Mouse (Mus musculus): ENCODE results near the gene Kif26b.

The Kif26b gene

DNA sequence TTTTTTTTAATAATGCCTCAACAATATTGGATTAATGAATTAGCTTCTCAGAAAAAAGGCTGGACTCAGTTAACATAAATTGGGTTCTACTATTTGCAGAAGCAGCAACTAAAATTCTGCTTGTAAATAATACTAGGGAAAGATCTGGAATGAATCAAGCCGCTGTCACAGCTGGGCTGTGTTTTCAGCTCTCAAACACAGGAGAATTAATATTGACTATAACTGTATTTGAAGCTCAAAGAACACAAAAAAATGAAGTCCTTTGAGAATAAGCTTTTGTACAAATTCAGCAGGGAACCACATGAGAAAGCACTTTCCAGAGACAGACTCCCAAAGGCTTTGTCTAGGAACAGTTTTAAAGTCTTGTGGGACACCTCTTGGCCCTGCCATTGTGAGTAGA, 134.6 kb downstream of the Kif26b start:
- CTCF ChIA-PET, result interaction anchor here (0.6 kb wide), 1 partner anchor 216 kb away, joined by 3 read pairs; no protein-coding TSS in a partner anchor

DNA sequence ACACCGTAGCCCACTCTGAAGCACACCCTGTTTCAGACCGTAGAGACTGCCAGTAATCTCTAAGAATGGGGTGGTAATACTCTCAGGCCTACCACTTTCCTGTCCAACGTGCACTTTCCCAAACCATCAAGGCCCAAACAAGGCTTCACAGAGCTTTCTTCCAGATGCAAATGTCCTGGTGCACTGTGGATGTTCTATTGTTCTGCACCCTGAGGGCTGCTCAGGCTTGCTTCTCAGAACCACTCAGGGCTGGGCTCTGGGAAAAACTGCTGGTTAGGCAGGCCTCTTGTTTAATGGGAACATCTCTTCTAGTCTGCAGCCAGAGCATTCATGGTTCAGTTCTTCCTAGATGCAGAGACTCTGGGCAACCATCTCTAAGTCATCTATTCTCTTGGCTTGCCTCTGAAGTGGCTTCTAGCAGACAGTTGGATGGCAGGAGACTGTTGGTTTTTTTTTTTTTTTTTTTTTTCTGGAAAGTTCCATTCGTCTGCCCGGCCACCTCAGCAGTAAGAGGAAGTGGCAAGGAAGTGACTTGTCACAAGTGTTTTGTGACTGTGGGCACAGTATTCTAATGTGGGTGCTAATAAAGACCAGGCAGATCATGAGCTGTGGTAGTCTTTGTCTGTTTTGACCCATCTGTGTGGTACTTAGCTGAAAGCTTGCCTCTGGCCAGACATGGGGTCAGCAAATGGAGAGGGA, 135.5 kb downstream of the Kif26b start:
- CTCF ChIA-PET, result interaction anchor here (0.6 kb wide), 1 partner anchor 216 kb away, joined by 3 read pairs; no protein-coding TSS in a partner anchor

DNA sequence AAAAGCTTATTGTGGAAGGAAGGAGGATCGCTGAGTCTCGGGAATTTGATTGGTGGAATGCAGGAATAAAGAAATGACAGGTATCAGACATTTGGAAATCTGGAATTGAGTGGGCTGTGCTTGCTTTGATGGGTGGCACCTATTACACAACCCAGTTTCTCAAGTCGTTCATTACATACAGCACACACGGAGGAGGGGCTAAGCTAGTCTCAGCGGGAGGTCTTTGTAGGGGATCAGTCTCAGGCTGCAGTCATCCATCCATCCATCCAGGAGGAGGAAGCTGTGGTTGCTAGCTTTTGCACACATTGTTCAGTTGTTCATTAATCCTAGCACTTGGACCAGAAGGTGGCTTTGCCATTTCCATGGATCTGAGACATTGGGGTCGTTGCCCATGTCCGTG, 137.6 kb downstream of the Kif26b start:
- CTCF ChIA-PET, result no interaction called here

DNA sequence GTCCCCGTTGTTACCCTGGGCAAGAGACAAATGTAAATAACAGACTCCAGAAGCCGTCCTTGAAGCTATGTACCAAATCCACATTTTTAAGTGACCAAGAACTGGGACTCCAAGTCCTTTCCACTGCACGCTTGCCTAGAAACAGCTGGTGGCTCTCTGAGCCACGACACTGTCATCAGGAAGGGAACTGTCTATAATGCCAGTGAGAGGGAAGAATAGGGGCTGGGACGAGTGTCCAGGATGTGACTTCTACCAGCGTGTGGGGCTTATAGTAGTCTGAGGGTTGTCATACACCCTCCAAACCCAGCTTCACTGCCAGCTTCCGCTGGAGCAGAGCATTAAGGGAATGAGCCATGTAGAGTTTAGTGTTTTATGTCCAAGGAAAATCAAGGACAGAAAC, 138.9 kb downstream of the Kif26b start:
- CTCF ChIA-PET, result interaction anchor here (0.5 kb wide), 1 partner anchor 184 kb away, joined by 3 read pairs; no protein-coding TSS in a partner anchor

DNA sequence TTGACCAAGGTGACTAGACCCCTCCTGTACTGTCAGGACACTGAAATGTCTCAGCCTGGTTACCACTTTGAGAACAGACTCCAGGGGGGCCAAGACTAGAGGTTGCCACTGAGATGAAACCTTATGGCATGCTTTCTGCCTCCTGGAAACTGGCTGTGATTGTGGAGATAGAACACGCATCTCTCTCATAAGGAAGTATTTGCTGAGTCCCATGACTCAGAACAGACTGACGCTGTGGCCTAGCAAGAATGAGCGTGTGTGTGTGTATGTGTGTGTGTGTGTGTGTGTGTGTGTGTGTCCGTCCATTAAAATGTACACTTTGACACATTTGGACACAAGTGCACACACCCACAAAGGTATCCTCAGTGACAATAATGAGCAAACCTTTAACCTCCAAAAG, 140.0 kb downstream of the Kif26b start:
- CTCF ChIA-PET, result no interaction called here

DNA sequence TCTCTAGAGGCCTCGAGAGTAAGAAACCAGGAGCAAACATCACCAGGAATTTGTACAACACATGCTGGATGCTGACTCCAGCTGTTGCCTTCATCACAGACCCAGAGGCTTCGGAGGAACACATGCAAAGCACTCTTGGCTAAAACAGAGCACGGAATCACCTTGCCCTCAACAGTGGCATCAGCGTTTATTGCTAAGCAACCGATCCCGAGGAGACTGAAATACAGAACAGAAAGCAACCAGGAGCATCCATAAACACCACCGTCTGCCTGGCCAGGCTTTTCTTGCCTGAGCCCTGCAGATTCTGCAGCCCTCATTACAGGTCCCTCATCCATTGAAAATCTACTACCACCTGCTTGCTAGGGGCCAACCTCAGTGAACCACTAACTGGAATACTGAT, 144.1 kb downstream of the Kif26b start:
- CTCF ChIA-PET, result no interaction called here

DNA sequence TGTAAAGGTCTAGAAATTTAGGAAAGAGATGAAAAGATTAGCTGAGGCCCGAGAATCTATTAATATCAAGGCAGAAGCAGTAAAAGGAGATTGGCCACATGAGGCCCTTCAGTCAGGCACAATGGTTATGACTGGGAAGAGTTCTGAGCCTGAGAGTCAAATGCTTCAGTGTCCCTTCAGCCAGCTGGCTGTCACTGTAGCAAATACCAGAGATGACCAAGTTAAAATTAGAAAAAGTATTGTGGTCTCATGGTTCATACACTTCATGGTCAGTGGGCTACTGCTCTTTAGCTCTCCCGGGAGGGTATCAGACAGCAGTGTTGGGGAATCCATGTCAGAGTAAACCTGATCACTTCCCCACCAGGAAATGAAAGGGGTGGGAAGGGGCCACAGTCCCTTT, 144.6 kb downstream of the Kif26b start:
- CTCF ChIA-PET, result no interaction called here

DNA sequence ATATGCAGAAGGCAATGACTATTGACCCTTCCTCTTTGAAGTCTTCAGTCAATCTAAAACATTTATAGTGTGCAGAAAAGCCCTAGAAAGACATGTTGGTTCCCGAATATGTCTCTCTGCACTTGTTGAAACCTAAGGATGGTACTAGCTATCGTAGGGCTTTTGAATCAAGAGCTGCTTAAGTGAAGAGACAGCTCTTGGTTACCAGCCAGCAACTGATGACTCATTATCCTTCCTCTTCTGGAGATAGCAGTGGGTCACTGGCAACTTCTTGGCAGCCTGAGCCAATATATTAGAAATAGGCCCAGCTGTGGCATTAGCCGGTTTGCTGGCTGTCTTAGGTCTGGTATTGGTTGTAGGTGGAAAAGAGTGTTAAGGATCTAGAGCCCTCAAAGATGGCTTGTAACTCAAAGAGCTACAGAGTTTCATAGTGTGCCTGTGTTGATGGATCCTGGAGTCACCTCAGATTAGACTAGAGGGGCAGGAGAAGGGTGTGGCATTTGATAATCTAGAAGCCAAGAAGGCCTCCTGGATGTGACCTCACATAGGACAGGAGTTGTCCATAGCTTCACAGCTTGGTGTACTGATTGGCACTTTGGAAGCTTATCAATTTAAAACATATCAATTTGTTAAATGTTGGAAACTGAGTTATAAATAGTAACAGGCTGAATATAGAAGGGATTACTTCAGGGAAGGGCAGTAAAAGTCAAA, 146.8 kb downstream of the Kif26b start:
- CTCF ChIA-PET, result no interaction called here

DNA sequence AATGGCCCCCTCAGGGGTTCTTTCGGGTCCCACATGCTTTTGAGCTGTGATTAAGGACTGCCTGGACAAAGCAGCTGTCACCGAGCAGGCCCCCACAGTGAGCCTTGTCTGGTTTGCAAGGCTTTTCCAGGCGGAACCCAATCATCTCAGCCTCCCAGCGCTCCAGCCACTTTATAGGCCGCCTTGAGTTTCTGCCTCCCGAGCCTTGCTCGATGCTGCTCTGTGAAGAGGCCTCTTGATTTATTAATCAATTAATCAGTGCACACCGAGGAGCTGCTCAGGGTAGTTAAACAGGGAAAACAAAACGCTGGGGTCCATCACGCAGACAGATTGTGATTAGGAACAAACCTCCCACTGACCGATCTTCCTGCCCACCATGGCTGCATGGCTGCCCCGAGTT, 148.2 kb downstream of the Kif26b start:
- CTCF ChIA-PET, result no interaction called here

DNA sequence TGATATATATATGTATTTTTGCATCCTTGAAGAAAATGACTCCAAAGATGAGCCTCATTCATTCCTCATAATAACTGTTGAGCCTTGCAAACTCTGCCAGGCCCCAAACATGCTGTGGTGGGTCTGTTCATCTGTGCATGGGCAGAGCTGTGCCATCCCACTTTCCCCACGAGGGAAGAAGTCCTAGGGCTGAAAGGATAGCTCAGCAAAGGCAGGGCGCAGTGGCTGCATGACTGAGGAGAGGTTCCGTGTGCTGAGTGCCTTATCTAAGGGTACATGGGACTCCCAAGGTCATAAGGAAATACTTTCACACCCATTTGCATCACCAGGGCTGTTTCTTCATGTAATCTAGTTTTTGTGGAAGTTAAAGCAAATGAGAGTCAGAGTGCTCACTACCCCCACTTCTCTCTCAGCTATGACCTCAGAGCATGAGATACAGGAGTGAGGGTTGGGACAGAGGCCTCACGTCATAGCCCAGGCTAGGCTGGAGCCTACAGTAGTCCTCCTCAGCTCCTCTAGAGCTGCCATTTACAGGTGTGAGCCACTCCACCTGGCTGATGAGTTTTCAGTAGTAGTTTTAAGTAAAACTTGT, 148.8 kb downstream of the Kif26b start:
- CTCF ChIA-PET, result no interaction called here

DNA sequence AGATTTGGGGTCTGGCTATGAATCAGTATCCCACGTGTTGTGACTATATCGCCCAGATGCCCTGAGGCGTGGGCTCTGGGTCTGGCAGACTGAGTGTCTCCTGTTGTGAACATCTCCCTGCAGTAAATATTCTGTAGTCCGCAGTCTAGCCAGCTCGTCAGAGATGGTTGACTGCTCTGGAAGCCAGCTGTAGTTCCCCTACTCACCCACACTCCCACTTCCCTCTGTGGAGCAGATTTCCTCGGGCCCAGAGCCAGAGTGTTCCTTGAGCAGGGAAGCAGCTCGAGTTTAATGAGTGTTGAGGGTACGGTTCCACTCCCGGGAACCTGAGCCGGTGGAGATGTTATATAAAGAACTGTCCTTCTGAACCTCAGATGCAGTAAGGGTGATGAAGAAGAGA, 154.7 kb downstream of the Kif26b start:
- CTCF ChIA-PET, result no interaction called here

DNA sequence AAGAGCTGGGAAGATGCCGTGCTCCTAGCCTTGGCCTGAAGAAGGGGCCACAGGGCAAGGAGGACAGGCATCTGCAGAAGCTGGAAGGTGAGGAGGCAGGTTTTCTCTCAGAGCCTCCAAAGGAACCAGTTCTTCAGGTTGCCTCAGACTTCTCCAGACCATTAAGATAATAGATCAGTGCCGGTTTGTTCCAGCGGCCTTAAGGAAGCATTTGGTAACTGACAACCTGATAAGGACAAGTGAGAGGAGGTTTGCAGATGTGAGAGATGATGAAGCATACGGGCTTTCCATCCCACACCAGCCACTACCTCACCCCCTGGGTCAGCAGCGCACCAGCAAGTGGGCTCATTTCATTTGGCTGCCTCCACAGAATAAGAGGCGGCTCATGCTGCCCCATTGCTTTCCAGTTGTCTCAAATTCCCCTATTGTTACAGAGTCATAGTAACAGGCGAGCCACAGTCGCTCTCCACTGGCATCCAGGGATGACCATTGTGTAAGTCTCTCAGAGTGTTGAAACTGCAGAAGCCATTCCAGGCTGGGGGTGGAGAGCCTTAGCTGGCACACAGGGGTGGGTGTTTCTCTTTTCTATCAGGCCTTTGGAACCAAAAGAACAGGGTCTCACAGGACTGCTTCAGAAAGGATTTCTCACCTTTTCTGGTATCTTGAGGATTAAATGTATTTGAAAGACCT, 156.2 kb downstream of the Kif26b start:
- CTCF ChIA-PET, result no interaction called here

DNA sequence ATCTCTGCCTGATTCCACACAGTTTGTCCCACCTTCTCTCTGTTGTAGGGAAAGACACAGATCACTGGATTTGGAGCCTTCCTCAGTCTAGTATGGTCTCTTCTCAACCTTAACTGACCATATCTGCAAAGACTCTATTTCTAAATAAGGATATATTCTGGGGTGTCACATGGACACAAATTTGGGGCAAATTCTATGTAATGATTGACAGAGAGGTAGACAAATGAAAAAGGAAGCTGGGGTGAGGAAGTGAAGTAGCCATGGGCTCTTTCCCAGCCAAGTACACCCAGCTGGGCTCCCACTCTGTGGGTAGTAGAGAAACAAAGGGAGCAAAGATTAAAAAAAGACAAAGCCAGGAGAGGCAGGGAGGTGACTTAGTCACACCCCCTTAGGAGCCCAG, 158.0 kb downstream of the Kif26b start:
- CTCF ChIA-PET, result no interaction called here

DNA sequence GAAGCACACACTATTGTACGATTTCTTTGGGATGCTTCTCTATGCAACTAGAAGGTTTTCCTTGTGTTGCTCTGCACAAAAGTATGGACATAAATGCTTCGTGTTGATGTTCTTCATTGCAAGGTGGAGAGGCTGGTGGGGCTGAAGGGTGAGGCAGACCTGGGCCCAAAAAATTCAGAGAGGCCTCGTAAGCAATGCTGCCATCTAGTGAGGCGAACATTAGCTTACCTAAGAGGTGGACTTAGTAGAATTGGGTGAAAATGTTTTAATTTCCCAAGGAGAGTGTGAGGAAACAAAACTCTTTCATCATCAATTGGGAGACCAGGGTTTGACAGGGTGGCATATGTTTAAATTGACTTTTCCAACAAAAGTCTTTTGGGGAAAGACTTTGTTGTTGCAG, 160.6 kb downstream of the Kif26b start:
- CTCF ChIA-PET, result no interaction called here

DNA sequence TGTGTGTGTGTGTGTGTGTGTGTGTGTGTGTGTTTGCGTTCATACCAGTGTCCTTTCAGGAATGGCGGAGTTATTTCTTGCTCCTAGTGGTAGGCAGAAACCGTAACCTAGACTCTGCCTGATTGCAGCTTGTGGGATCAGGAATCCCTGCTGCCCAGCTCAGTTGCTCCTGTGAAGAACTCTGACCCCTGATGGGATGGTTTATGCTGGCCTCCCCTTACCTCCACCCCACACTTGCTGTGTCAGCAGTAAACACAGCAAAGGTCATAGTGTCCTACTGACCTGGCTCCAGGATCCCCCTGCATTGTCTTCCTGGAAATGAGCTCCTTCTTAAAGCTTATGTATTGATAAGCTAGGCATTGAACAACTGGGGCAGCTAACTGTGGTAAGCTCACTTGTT, 162.8 kb downstream of the Kif26b start:
- CTCF ChIA-PET, result no interaction called here

DNA sequence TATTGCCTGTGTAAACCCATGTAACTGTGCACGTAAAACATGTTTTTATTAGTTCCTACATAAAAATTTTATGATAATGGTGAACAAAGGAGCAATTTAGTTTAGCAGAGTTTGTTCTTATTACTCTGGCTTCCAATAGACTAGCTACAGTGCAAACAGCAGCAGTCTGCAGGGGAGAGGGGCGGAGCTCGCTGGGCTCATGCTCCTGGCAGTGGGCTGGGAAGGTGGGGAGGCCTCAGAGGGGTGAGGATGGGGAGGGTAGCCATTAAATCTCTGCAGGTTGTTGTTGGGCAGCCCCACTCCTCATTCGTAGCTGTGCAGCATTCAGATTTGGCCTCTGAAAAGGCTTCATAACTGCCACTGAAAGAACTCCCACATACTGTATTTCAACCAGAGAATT, 171.2 kb downstream of the Kif26b start:
- CTCF ChIA-PET, result no interaction called here

DNA sequence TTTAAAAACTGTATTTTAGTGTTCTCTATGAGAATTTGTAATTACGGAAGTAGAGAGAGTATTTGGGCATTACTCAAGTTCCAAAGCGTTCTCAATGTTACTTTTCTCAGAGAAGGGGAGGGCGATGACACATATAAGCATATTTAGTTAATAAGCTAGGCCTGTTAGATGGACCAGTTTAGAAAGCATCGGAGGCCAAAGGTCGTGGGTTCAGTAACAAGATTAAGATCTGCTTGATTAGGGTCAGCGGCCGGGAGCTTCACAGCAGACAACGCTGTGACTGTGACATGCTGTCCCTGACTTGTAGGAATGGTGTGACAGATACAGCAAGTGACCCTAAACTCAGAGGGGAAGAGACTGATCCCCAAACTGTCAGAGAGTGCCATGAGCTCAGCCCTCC, 174.6 kb downstream of the Kif26b start:
- CTCF ChIA-PET, result no interaction called here

DNA sequence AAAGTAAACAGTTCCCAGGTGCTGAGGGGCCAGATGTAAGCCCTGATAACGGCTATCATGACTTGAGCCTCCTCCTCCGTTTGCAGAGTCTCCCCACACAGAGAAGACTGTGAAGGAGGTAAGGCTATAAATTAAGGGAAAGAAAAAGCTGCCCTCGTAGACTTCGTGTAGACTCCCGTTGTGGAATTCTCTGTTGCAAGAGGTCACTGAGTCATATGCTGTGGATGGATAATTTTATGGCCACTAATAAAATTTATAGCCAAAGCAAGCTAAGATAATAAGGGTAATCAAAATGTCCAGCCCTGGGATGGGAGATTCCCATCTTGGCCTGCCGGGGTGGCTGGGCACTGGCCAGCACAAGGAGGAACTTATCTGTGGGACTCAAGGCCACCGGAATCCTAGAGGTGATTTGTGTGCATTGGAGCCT, 179.0 kb downstream of the Kif26b start:
- CTCF ChIA-PET, result no interaction called here

DNA sequence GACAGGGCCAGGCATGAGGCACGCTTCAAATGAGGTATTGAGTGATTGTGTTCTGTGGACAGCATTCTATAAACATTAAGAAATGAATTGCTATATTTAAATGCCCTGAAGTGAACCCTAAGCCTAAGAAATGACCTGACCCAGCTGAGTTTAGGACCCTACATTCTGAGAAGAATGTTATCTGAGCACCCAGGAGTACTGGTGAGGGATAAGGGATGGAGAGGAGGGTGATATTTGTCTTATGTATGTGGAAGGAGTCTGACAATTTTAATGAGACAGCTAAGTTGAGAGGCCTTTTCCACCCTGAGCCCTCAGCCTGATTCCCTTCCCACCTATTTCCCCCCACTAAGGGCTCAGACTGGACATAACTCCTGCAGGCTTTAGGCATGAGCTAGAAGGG, 179.4 kb downstream of the Kif26b start:
- CTCF ChIA-PET, result no interaction called here

DNA sequence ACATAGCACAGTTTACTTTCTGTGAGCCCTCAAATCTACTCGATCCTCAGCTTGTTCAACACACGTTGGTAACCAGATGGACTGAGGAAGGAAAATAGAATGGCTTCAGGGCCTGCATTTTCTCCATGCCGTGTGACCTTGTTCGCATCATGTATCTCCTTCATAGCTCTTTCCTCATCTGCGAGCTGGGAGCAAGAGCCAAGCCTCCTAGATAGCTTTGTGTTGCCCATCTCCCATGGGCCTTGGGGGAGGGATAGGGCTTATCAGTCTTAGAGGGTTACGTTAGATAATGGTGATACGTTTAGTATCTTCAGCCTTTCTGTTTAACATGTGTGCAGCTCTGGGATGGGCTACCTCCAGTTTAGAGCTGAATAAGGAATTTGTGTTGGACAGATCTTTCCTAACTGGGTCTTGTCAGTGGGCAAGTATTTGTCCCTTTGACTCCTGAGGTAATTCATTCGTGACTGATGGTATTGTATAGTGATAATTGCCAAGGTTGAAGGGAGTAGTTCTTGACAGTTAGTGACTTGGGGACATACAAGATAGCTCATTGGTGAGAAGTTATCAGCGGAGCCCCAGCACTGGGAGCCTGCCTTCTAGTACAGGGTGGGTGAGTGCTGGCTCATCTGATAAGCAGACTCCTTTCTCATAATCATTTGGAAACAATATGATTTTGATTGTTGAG, 183.4 kb downstream of the Kif26b start:
- CTCF ChIA-PET, result no interaction called here

DNA sequence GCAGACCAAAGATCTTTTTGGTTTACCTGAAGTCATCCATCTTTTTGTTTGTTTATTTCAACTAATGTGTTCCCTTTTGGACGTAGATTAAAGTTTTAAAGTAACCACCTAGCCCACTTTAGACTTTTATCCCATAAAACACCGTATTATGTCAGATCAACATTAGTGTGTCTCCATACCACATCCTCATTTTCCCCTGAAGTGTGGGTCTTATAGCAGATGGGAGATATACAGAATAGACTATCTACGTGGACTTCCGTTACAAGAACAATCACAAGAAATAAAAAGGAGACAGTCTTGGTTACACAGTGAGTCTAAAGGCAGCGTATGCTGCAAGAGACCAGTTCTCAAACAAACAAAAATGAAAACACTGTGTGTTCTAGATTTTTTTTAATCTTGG, 185.3 kb downstream of the Kif26b start:
- CTCF ChIA-PET, result no interaction called here

DNA sequence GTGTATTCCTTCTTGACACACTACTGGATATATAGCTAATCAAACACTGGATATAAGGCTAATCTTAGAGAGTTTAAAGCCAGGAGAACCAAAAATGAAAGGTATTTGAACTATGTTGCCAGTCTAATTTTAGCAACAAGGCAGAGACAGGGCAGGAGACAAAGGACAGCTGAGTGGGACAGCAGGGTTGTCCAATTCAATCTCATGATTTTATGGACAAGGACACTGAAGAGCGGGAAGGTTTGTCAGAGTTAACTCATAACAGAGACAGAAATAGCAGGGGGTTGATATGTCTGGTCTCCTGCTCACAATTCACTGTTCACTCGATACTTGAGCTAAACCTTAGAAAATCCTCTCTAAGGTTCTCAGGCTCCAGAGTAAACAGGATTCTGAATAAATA, 187.5 kb downstream of the Kif26b start:
- CTCF ChIA-PET, result no interaction called here
